Mouse (Mus musculus): ENCODE results near the gene Olfr221.
"Not testable (repeated sequence)": the region's sequence is repeated elsewhere in the genome, so short reads cannot be mapped to it uniquely, and the experiment has no call there.

The Olfr221 gene

DNA sequence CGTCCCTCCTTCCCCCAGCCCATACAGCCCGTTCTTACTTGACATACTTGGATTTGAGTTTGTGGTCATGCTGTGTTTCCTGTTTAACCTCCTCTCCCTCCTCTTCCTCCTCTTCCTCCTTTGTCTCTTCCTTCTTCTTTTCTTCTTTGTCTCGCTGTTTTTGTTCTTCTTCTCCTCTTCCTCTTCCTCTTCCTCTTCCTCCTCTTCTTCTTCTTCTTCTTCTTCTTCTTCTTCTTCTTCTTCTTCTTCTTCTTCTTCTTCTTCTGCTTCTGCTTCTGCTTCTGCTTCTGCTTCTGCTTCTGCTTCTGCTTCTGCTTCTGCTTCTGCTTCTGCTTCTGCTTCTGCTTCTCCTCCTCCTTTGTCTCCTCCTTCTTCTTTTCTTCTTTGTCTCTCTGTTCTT lies at the start of gene Olfr221:
Gene Olfr221 (minus strand): TSS at position 101 of the 400 bp plus-strand sequence.
- not testable (repeated sequence) for DNase-seq (ENCODE audit: low spot score)

GRCm38 (mm10) chr14:52083083-52083482 lies 40.8 kb upstream of the Olfr221 start:
- no peak for DNase-seq (ENCODE audit: low spot score)

GRCm38 (mm10) chr14:52071599-52072137 lies 29.4 kb upstream of the Olfr221 start:
- DNase-seq (ENCODE audit: low spot score), result no peak

DNA sequence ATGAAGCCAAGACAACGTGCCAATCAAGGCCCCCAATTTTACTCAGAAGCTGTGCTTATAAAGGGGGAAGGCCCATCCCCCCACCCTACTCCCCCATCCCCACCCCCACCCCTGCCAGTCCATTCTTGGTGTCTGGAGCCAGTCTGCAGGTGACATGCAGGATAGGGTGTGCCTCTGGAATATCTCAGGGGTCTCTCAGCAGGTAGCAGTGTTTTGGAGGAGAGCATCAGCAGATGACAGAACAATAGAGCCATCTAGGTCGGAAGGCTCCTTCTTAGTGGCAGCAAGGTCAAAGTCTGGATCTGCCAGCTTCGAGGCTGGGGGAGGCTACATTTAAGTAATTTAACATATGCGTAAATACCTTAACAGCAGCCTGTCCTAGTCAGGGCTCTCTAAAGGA lies 23.9 kb upstream of the Olfr221 start:
- DNase-seq (ENCODE audit: low spot score), result no peak

GRCm38 (mm10) chr14:52061798-52062197 lies 19.5 kb upstream of the Olfr221 start:
- DNase-seq (ENCODE audit: low spot score), result no peak

- no peak for DNase-seq (ENCODE audit: low spot score)
Observed at GRCm38 (mm10) chr14:52060800-52061199, 18.5 kb upstream of the Olfr221 start.

DNA sequence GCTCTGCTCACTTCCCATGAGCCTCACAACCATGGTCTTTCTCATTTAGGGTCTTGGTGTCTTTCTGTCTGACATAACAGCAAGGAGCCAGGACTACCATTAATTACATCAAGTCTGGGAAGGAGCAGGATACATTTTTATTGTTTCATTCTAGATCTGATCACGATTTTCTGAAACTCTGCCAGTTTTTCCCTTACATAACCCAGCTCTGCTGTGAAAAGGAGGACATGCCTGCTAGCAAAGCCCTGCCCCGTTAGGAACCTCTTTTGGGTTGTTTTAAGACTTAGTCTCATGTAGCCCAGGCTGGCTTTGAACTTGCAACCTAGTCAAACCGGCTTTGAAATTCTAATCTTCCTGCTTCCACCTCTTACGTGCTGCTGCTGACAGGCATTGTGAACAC lies 17.7 kb upstream of the Olfr221 start:
- no peak for DNase-seq (ENCODE audit: low spot score)

- DNase-seq (ENCODE audit: low spot score), result not testable (repeated sequence)
Observed at GRCm38 (mm10) chr14:52052720-52053119, 10.5 kb upstream of the Olfr221 start.

GRCm38 (mm10) chr14:52045966-52046565 lies 3.8 kb upstream of the Olfr221 start:
- no peak for DNase-seq (ENCODE audit: low spot score)

DNA sequence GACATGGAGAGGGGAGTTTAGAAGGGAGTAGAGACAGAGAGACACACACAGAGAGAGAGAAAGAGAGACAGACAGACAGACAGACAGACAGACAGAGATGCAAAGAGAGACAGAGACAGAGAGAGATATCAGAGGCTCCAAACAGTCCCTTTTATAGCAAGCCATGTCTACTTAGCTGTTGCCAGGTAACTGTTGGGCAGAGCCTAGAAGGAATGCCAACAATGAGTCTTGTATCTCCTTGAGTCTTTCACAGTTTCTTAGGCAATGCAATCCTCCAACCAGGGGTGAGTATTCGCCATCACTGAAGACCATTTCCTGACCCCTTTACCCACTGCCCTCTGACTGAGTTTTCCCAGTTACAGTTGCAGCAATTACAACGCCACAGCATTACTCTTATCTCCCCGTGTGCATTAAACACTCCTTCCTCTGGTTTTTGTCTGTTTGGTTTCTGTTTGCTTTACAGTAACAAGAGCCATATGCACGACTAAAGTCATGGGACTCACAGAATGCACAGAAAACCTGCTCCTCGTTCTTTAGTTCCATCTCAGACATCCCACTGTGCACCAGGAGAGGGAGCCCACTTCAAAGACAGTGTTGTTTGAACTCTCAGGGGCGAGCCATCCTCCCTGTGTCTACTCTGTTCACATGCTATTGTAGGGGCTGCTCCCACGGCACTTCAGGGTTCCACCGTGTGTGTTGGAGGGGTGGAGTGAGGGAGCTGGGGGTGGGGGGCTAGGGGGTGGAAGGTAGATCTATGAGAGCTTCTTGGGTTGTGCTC lies 2.8 kb upstream of the Olfr221 start:
- no peak for DNase-seq (ENCODE audit: low spot score)

DNA sequence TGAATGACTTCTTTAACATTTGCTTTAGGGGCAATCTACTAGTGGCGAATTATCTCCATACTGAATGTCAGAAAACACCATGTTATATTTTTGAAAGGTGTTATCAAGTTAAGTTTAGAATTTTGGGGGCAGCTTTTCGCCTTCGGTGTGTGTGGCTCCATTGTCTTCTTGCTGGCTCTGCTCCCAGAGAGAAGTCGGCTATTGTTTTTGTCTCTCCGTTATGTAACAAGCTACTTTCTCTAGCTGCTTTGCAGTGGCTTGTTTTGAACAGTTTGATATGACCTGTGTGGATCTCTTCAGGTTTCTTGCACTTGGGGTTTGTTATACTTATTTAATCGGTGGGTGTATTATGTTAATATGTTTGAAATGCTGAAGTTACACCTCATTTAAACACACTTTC lies 1.2 kb upstream of the Olfr221 start:
- no peak for DNase-seq (ENCODE audit: low spot score)

DNA sequence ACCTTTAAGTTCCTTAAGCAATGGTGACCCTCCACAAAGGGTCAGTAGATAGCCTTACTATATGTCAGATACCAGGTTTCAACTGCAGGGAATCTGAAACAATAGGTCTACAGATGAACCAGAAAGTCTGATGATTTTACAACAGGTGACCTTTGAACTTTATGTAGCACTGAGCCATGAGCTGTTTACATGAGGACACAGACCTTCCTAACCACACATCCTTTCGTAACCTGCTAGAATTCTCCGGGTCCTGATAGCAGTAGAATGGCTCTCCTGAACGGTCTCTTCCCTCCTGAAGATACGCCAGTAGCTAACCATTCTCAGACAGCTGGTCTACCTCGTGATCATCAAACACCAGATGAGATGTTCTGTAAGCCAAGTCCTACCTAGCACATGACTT lies 2.9 kb downstream of the Olfr221 start:
- DNase-seq (ENCODE audit: low spot score), result no peak

- no peak for DNase-seq (ENCODE audit: low spot score)
Observed at GRCm38 (mm10) chr14:52035926-52036325, 6.3 kb downstream of the Olfr221 start.

DNA sequence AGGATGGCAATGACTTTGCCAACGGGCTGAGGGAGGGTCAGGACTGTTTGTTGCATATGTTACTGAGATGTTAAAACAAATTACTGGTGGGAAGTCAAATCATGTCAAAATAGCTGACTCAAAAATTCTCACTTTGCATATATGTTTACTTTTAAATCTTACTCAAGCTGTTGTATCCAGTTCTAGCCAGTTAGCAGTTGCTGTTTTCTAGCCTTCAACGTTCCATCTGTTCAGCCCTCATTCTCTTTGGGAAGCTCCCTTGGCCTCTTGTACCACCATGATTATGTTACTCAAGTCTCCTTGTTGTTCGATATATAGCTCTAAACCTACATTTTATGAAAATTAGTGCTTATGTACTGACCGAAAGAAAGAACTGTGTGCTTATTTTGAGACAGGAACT lies 15.9 kb downstream of the Olfr221 start:
- DNase-seq (ENCODE audit: low spot score), result no peak

GRCm38 (mm10) chr14:52024133-52024532 lies 18.1 kb downstream of the Olfr221 start:
- DNase-seq (ENCODE audit: low spot score), result no peak

GRCm38 (mm10) chr14:52022709-52023459 lies 19.4 kb downstream of the Olfr221 start:
- no peak for DNase-seq (ENCODE audit: low spot score)

- DNase-seq (ENCODE audit: low spot score), result no peak
Observed at GRCm38 (mm10) chr14:52022244-52022708, 20.0 kb downstream of the Olfr221 start.

GRCm38 (mm10) chr14:52021568-52022212 lies 20.6 kb downstream of the Olfr221 start:
- DNase-seq (ENCODE audit: low spot score), result no peak

DNA sequence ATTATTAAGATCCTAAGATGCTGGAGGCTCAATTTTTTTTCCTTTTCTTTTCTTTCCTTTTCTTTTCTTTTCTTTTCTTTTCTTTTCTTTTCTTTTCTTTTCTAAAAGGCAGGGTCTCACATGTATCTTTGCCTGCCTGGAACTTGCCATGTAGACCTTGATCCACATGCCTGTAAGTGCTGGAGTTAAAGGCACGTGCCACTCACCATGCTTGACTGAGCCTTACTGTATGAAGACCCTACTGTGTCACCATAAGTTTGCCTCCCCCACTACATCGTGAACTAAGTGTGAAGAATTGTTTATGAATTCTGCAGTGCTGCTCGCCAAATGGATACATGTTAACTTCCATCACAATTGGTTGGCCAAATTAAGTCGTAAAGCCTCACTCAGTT lies 21.1 kb downstream of the Olfr221 start:
- no peak for DNase-seq (ENCODE audit: low spot score)

GRCm38 (mm10) chr14:52020486-52021137 lies 21.6 kb downstream of the Olfr221 start, which contains the start of gene Zfp219:
TSS of gene Zfp219 (minus strand) at chr14:52020733.
- DNase-seq (ENCODE audit: low spot score), result no peak

GRCm38 (mm10) chr14:52019590-52020340 lies 22.5 kb downstream of the Olfr221 start:
- DNase-seq (ENCODE audit: low spot score), result peak; percentile 99
